Mouse (Mus musculus) heart, postnatal 0 days (tissue): Measurements from ENCODE around the gene Dlst.

Source experiments
- CTCF ChIP-seq: IDR thresholded peaks from 2 replicates; pipeline ENCODE4 v1.5.1; 2016; ENCODE audit warnings: antibody characterized with exemption, control low read depth, low read depth
- EP300 ChIP-seq: IDR thresholded peaks from 2 replicates; pipeline ENCODE4 v1.6.1; 2016; ENCODE audit warnings: antibody characterized with exemption, low read depth

DNA sequence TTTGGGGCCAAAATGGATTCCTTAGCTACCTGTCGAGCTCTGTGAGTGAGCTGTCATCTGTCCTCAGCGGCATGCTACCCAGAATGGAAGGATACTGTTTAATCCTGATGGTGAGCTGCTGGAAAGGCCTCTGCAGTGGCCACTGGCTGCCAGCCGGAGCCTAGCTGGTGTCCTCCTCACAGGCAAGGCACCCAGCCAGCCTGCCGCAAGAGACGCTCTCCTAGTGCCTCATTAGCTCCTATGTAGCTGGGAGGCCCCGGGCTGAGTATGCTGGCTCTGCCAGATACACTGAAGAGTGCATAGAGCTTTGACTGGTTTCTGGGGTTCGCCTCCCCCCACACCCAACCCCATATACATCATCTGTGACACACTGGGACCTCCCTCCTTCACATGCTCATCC, 63.4 kb downstream of the Dlst start:
- TF ChIP-seq EP300 (no peak), CTCF (no peak)
